Mouse (Mus musculus) adrenal gland, postnatal 14 days (tissue): Measurements from ENCODE around the gene Shisa4. TPM values are rescaled to one million over a fixed set of nuclear protein-coding genes. Genes with fewer than 3 reads are reported as not detected.

Experiments
- DNase-seq: peaks from one replicate; pipeline ENCODE4 v3.0.0; 2021; ENCODE audit warnings: mixed read lengths
- long read RNA-seq, 2 experiments: library from polyadenylated mRNA; stranded (forward); transcript quantifications; one replicate each; pipeline ENCODE4 v2.0.0; 2021
- total RNA-seq: library from RNA; stranded (reverse); gene quantifications from 2 replicates; pipeline ENCODE4 v1.2.3, GENCODE M21; 2021

Gene Shisa4
- total RNA-seq, result 8.7 and 10.6 TPM in 2 replicates
- long read RNA-seq, experiment 1, transcript Shisa4-201 (5 exons, 1,763 nt), result major isoform, 11 of 14 reads
- long read RNA-seq, experiment 1, partial matches to known transcripts, result 0 of 14 reads
- long read RNA-seq, experiment 1, other reads (novel, unspliced or antisense), result 1 of 14 reads
- long read RNA-seq, experiment 2, partial matches to known transcripts, result 1 of 2 reads
- long read RNA-seq, experiment 2, other reads (novel, unspliced or antisense), result 0 of 2 reads

GRCm38 (mm10) chr1:135374868-135375581, at the start of gene Shisa4:
Shisa4 (minus strand) TSS chr1:135375237.
- DNase-seq, result peak; percentile 77

GRCm38 (mm10) chr1:135422772-135423171, 47.7 kb upstream of the Shisa4 start:
- no peak for DNase-seq

- peak; percentile 62 for DNase-seq
These were observed 39.0 kb upstream of the Shisa4 start for GRCm38 (mm10) chr1:135413996-135414395.

GRCm38 (mm10) chr1:135412130-135412529, 37.1 kb upstream of the Shisa4 start:
- DNase-seq, result no peak

GRCm38 (mm10) chr1:135410967-135411366, 35.9 kb upstream of the Shisa4 start:
- peak; percentile 69 for DNase-seq

- no peak for DNase-seq
These were observed 33.9 kb upstream of the Shisa4 start for GRCm38 (mm10) chr1:135408973-135409372.

- no peak for DNase-seq
These were observed 30.3 kb upstream of the Shisa4 start for GRCm38 (mm10) chr1:135405356-135405755.

- DNase-seq, result no peak
These were observed 26.5 kb upstream of the Shisa4 start for GRCm38 (mm10) chr1:135401452-135402110.

- DNase-seq, result no peak
These were observed 24.4 kb upstream of the Shisa4 start for GRCm38 (mm10) chr1:135399466-135399865.

GRCm38 (mm10) chr1:135385161-135385560, 10.1 kb upstream of the Shisa4 start:
- DNase-seq, result peak; percentile 29

GRCm38 (mm10) chr1:135384171-135384570, 9.1 kb upstream of the Shisa4 start:
- no peak for DNase-seq

- peak; percentile 45 for DNase-seq
These were observed 6.5 kb upstream of the Shisa4 start for GRCm38 (mm10) chr1:135381560-135381959.

- no peak for DNase-seq
These were observed 5.3 kb upstream of the Shisa4 start for GRCm38 (mm10) chr1:135380071-135380991.

- DNase-seq, result no peak
These were observed 4.0 kb upstream of the Shisa4 start for GRCm38 (mm10) chr1:135379048-135379447.

- DNase-seq, result no peak
These were observed 3.5 kb upstream of the Shisa4 start for GRCm38 (mm10) chr1:135378576-135378975.

GRCm38 (mm10) chr1:135374175-135374867, 716 bp downstream of the Shisa4 start:
- DNase-seq, result peak; percentile 43

GRCm38 (mm10) chr1:135373171-135373677, 1.8 kb downstream of the Shisa4 start:
- DNase-seq, result no peak

- no peak for DNase-seq
These were observed 5.6 kb downstream of the Shisa4 start for GRCm38 (mm10) chr1:135369415-135369814.

GRCm38 (mm10) chr1:135368982-135369381, 6.1 kb downstream of the Shisa4 start:
- DNase-seq, result peak; percentile 83

- DNase-seq, result peak; percentile 91
These were observed 6.8 kb downstream of the Shisa4 start for GRCm38 (mm10) chr1:135368245-135368644.

GRCm38 (mm10) chr1:135367595-135367994, 7.4 kb downstream of the Shisa4 start:
- DNase-seq, result no peak
